Mouse (Mus musculus) common myeloid progenitor, adult 5-6 weeks (primary cell): ENCODE measurements around the gene Kcnmb1. TPM values are rescaled to one million over a fixed set of nuclear protein-coding genes. Genes with fewer than 3 reads are reported as not detected.

Experiments
- ATAC-seq: replicated peaks from 2 replicates; pipeline ENCODE4 v1.8.0; 2016; ENCODE audit warnings: low read depth, mild to moderate bottlenecking, moderate TSS enrichment, inconsistent platforms; ENCODE audit not compliant: poor library complexity, severe bottlenecking
- total RNA-seq: library from RNA; stranded (forward); fragments of 200-1000, 187-1606 nt; gene quantifications from 2 replicates; pipeline ENCODE4 v1.2.3, GENCODE M21; 2017

The Kcnmb1 gene
- not detected in 2 replicates for total RNA-seq

GRCm38 (mm10) chr11:33962688-33963407 lies at the start of gene Kcnmb1:
Gene Kcnmb1 (plus strand): TSS chr11:33963013.
- ATAC-seq = no peak

- ATAC-seq = no peak
These were observed 49.8 kb upstream of the Kcnmb1 start for GRCm38 (mm10) chr11:33913061-33913460.

- no peak for ATAC-seq
These were observed 48.6 kb upstream of the Kcnmb1 start for GRCm38 (mm10) chr11:33914216-33914615.

- ATAC-seq = peak; percentile 82
These were observed 45.2 kb upstream of the Kcnmb1 start for GRCm38 (mm10) chr11:33917574-33917973.

- no peak for ATAC-seq
These were observed 44.4 kb upstream of the Kcnmb1 start for GRCm38 (mm10) chr11:33918424-33918823.

- ATAC-seq = no peak
These were observed 43.0 kb upstream of the Kcnmb1 start for GRCm38 (mm10) chr11:33919826-33920225.

- ATAC-seq = no peak
These were observed 41.4 kb upstream of the Kcnmb1 start for GRCm38 (mm10) chr11:33921451-33921850.

- ATAC-seq = no peak
These were observed 39.8 kb upstream of the Kcnmb1 start for GRCm38 (mm10) chr11:33923031-33923430.

- no peak for ATAC-seq
These were observed 37.0 kb upstream of the Kcnmb1 start for GRCm38 (mm10) chr11:33925778-33926177.

- no peak for ATAC-seq
These were observed 36.3 kb upstream of the Kcnmb1 start for GRCm38 (mm10) chr11:33926551-33926950.

- no peak for ATAC-seq
These were observed 35.5 kb upstream of the Kcnmb1 start for GRCm38 (mm10) chr11:33927321-33927720.

GRCm38 (mm10) chr11:33927836-33928235 lies 35.0 kb upstream of the Kcnmb1 start:
- ATAC-seq = no peak

GRCm38 (mm10) chr11:33928658-33929057 lies 34.2 kb upstream of the Kcnmb1 start:
- 0 out of 2 replicates have a peak, but pooled peaks have one; percentile 43 for ATAC-seq

- ATAC-seq = no peak
These were observed 33.4 kb upstream of the Kcnmb1 start for GRCm38 (mm10) chr11:33929412-33929811.

GRCm38 (mm10) chr11:33931836-33932385 lies 30.9 kb upstream of the Kcnmb1 start:
- ATAC-seq = peak; percentile 50

- peak; percentile 31 for ATAC-seq
These were observed 30.3 kb upstream of the Kcnmb1 start for GRCm38 (mm10) chr11:33932386-33933111.

- no peak for ATAC-seq
These were observed 28.5 kb upstream of the Kcnmb1 start for GRCm38 (mm10) chr11:33934286-33934685.

- ATAC-seq = no peak
These were observed 25.2 kb upstream of the Kcnmb1 start for GRCm38 (mm10) chr11:33937641-33938040.

GRCm38 (mm10) chr11:33938561-33939274 lies 24.1 kb upstream of the Kcnmb1 start:
- ATAC-seq = peak; percentile 78

GRCm38 (mm10) chr11:33939456-33940113 lies 23.2 kb upstream of the Kcnmb1 start:
- ATAC-seq = 0 out of 2 replicates have a peak, but pooled peaks have one; percentile 22
